Mouse (Mus musculus) ZHBTc4 (cell line): ENCODE data around the gene Creld1.

Source experiments
- DNase-seq: peaks from one replicate; pipeline ENCODE4 v3.0.0-alpha.2; 2011; ENCODE audit warnings: low read depth, low spot score

Creld1 gene

DNA sequence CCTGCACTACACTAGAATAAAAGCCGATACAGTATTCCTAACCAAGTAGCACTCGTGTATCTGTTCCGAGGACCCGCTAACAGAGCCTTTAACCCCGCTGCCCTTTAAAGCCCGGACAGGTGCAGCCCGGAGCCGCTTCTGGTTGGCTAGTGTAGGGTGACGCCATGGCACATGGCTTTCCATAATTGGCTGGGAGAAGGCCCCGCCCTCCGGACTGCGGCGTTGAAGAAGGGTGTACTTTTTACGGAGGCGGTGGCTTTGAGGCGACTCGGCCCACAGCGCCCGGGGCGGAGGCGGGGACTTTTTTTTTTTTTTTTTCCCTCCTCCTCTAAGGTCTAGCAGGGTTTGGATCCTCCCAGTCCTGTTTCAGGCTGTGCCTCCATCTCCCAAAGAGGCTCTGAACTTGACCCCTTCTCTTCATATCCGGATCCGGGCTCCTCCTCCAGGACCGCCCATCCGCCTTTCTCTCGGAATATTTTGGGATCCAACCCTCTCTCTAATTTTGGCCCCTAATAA is at the start of gene Creld1:
TSS of gene Creld1 (plus strand) at position 198 of the 516 bp plus-strand sequence.
- peak; percentile 99 for DNase-seq

DNA sequence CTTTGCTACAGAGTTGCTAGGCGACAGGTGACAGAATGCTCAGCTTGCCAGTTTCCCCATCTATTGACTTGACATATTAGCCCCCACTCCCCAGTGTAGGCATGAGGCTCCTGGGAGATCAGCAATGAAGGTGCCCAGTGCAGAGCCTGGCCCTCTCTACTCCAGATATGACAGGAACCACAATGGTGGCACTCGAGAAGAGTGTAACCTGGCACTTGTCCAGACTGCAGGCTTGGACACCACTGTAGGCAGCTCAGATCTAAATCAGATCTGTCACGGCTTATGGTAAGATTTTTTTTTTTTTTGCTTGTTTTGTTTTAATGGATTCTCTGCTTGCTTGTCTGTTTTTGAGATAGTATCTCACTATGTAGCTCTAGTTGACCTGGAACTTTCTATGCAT is 49.4 kb upstream of the Creld1 start:
- no peak for DNase-seq

DNA sequence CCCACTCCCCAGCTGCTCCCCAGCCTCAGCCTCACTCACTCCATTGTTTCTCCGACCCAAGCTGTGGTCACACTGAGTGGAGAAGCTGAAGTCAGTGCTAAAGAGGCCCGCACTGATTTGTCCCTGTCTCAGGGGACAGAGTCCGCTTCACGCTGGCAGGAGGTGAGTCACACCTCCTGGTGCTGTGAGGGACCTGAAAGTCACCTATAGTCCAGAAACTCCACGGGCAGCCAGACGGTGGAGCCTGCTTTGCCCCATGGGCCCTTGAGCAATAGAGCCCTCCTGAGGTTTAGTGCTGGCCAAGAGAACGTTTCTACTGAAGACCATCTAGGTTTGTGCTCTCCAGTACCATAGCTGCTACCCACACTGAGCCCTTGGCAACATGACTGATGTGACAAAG is 48.4 kb upstream of the Creld1 start:
- no peak for DNase-seq

DNA sequence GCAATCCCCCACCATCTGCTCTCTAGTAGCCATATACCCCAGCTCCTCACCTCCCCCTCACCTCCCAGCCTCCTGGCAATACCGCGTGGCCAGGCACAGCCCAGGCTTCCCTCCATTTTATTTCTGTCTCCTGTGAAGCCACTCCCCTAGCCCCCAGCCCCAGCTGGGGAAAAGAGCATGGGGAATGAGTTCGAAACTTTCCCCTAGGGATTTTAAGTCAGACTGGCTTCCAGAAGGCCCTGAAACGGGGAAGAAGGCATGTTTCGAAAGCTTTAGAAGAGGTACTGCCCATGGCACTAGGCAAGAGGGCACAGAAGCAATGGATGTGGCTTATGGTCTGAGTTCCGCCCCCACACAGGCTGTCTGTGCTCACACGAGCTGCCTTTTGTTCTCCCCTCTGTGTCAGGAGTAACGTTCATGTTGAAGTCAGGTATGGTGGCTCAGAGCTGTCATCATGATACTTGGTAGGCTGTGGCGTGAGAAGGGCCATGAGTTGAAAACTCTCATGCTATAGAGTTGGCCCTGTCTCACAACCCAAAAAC is 47.4 kb upstream of the Creld1 start, which contains the start of gene Cidec:
TSS of gene Cidec (minus strand) at position 97 of the 542 bp plus-strand sequence.
- no peak for DNase-seq

DNA sequence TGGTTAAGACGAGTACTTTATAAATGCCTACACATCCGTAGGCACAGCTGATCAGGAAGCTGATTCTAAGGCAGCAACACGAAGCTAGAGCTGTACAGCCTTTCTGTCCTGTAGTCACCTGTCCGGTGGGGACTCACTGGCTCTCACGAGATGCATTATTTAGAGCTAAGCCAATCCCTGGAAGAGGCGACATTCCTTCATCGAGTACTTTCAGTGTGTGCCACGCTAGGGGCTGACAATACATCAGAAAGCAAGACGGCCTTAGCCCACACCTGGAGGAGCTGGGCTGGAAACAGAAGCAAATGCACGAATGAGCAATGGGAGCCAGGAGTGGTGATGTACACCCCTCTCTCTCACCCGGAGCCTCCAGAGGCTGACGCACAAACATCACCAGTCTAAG is 46.0 kb upstream of the Creld1 start:
- no peak for DNase-seq

DNA sequence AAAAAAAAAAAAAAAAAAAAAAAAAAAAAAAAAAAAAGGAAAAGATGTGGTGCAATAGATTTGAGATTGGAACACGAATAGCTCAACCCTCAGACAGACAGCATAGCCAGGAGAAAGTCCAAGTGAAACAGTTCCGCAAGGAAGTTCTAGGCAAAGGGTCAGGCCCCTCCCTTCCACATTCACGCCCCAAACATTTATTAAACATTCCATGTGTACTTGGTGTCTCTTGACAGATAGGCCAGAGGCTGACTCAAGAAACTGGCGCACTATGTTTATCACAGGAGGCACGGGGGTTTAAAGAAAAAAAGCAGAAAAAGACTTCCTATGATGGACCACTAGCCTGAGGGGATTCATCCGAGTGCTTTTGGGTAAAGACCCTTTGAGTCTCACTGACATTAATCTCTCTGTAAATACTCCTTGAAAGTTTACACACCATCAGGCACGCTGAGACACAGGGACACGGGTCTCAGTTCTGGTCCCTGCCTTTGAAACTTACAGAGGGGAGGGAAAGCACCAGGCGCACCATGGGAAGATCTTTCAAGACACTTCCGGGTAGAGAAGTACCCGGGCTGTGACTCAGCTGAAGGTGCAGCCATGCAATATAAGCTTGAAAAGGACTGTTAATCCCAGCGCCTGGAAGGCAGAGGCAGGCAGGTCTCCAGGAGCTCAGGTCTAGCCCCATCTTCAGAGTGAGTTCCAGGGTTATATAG is 44.2 kb upstream of the Creld1 start:
- DNase-seq, result peak; percentile 47

DNA sequence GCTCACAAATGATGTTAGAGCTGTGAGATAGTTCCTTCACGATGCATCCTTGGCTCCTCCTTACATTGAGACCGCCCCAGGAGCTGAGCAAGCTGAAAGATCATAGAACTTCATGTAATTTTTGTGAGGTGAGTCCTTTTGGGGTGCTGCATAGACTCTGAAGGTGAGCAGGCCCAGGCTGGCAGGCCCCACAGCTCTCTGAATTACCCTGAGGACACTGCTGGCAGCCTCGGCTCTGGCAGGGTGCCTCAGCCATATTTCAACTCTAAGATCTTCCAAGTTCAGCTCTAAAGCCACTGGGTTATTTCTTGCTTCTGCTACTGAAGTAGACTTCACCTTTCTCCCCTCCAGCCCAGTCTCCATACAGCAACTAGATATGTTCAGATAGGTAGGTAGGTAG is 42.4 kb upstream of the Creld1 start:
- no peak for DNase-seq

DNA sequence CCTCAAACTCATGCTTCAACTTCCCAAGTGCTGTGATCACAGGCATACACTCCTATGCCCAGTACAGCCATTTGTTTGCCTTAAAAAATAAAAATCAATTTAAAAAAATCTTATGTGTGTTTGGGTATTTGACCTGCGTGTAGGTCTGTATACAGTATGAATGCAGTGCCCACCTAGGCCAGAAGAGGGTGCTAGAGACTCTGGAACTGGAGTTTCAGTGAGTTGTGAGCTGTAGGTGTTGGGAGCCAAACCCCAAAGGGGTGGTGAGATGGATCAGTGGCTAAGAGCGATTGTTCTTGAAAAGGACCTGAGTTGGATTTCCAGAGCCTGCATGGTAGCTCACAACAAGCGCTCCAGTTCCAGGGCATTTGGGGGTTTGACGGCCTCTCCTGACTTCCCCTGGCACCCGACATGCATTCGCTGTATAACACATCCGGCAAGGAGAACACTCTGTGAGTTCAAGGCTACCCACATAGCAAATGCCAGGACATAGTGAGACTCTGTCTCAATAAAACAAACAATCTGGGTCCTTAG is 41.9 kb upstream of the Creld1 start:
- peak; percentile 89 for DNase-seq

DNA sequence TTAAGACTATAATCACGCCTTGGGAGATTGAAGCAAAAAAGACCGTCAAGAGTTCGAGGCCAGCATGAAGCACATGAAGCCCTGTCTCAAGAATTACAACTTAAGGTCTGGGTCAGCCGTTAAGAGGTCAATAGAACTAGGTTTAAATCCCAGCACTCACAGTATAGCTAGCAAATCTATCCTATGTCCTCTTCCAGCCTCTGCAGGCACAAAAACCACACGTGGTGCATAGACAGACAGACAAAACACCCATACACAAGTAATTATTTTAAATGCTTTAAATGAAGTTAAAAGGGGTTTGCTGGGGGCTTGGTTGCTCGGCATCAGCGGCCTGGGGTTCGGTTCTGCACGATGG is 41.0 kb upstream of the Creld1 start:
- DNase-seq, result no peak

DNA sequence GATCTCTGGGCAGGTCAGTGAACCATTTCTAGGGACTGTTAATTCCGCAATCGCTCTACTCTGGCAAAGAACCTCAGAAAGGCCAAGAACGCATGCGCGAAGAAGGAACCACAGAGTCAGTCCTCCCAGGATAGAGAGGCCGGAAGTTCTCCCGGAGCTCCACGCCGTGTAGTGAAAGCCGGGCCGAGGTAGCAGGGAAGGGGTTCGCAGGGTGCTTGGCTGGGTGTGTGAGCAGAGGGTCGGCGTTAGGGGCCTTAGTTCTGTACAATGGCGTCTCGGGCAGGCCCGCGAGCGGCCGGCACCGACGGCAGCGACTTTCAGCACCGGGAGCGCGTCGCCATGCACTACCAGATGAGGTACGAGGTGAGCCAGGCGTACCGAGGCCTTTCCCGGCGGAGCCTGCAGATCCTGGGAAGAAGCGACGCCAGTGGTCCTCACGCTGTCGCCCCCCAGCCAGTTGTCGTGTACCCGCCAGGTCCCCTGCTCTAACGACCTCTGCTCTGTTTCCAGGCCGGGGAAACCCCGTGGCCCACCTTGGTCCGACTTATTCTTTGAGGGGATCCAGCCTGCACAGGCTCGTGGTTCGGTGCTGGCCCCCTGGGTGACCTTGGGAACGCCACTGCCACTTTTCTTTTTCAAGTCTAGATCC is 40.5 kb upstream of the Creld1 start, which contains the start of gene Jagn1:
TSS of gene Jagn1 (plus strand) at position 128 of the 649 bp plus-strand sequence.
- peak; percentile 96 for DNase-seq

DNA sequence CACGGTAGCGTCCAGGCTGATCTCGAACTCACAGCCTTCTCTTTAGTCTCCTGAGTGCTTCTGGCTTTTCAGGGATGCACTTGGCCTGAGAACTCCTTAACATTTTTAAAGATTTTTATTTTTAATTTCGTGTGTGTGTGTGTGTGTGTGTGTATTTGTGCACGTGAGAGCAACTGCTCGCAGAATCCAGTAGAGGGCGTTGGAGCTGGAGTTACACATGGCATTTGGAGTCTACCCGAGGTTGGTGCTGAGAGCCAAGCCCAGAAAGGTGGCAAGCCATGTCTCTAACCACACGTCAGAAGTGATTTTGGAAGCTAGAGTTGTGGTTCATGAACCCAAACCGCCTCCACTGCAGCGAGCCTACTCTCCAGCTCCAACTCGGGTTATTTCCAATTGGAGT is 40.0 kb upstream of the Creld1 start:
- peak; percentile 86 for DNase-seq

DNA sequence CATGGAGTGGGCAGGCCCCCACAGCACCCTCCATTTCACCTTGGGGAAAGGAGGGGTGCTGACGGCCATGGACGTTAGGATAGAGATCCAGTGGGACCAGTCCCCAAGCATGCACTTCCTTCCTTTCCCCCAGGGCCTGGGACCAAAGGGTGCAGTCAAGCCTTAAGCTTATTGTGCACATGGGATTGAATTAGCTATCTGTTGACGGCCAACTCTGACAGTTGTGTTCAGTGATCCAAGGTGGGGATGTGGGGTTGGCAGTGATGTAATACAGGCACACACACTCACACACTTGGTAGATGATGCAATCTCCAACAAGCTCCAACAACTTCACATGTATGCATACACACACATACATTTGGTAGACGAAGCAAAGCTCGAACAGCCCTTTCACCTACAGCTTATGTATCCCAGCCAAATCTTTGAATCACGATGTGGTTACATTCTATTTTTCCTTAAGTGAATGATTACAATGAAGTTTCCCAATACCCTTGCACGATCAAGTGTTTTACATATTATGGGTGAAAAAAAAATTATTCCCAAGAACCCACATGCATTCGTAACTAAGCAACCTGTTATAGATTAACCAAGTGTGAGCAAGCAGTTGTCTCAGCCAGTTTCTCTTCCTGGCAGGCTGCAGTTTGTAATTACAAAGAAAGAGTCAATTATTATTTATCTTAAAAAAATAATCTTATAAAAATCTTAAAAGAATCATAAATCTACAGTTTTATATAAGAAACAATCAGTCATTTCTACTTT is 38.7 kb upstream of the Creld1 start:
- DNase-seq, result no peak

DNA sequence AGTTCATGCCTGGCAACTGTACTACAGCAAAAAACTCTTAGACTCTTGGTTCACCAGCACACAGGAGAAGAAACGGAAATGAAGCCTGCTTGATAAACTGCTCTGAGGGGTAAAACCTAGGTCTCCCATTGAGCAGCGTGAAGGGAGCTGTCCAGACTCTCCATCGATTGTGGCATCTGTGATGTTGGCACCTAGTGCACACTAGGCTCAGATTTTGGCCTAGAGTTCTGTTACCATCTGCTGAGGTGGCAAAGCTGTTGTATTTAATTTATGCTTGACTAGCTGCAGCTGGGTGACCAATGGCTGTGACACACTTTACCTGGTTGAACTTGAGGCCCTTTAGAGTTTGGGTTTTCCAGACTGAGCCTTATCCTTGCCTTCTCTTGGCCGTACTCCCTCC is 35.5 kb upstream of the Creld1 start:
- DNase-seq, result no peak

DNA sequence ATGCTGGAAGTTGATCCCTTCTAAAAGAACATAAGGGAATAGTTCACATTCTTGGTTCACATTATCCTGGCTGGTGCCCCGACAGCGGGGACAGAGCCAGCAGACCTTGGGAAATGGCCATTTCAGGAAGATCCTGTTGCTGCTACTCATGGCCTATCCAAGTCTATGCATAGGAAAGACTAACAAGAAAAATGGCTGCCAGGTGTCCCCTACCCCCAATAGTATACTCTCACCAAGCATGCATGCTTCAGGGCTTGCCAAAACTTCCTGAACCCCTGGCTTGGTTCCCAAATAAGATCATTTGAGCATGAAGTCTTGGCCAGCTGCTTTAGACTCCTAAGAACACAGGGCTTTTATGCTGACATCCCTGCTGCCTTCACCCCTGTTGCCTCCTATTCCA is 31.3 kb upstream of the Creld1 start:
- DNase-seq, result no peak

DNA sequence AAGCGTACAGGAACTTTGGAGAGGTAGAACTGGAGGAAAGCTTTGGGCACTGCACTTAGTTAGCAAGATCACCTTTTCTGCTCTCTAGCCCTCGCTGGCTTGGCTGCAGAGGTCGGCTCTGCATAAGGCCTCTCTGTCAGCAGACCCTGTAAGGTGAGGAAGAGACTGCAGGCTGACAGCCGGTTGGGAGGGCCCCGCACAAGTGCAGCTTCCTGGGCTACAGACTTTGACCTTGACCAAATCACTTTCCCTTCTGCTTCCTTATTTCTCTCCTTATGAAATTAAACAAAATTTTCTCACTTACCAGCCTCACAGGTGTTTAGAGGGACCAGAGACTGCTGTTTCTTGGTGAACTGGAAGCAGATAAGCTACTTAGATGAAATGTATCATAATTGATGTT is 28.1 kb upstream of the Creld1 start:
- no peak for DNase-seq

DNA sequence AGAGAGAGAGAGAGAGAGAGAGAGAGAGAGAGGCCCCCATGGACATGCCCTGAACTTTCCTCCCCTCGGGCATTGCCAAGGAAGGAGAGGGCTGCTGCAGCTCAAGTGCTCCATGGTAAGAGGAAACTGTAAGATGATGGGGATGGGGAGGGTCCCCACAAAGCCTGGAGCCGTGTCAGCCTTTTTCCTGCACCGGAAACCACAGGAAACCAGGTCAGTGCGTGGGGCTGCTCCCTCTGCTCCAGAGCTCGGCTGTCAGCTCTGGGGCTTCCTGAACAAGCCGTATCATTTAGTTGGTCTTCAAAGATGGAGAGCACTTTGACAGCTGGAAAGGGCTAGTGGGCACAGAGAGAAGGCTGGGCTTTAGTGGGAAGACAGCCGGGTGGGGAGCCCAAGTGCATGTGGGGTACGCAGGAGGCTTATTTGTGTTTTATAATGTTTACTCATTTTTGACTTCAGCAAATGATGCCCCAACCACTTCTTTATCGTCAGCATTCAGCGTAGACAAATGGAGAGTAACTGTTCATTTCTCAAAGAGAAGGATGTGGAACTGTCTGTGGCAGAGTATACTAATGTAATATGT is 25.1 kb upstream of the Creld1 start, which contains the start of gene Il17re:
TSS of gene Il17re (plus strand) at position 533 of the 583 bp plus-strand sequence.
- DNase-seq, result no peak

DNA sequence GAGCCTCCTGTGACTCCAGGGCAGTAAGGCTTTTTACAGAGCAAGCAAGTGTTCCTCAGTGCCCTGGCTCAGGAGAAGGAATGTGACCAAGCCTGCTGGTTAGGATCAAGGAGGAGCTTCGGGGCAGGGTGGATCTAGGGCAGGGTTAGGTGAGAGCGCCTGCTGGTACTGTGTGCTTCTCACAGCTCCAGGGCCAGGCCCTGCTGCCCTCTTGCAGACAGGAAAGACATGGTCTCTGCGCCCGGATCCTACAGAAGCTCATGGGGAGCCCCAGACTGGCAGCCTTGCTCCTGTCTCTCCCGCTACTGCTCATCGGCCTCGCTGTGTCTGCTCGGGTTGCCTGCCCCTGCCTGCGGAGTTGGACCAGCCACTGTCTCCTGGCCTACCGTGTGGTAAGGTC is 24.5 kb upstream of the Creld1 start:
- DNase-seq, result peak; percentile 34

DNA sequence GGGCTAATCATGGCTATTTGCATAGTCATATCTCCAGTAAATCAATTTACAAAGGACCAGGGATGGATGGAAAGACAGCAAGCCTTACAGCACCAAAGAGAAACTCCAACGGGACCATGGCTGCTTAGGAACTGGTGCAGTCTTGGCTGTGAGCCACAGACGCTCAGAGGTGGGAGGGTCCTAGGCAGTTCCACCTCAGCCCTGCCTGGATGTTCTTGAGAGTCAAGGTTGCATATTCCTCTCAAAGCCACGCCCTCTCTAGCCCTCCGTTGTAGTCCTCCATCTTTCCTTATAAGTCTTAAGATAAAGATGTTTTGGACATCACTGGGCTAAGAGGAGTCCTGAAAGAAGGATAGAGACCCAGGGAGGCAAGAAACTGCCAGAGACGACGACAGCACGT is 19.1 kb upstream of the Creld1 start:
- DNase-seq, result peak; percentile 59

DNA sequence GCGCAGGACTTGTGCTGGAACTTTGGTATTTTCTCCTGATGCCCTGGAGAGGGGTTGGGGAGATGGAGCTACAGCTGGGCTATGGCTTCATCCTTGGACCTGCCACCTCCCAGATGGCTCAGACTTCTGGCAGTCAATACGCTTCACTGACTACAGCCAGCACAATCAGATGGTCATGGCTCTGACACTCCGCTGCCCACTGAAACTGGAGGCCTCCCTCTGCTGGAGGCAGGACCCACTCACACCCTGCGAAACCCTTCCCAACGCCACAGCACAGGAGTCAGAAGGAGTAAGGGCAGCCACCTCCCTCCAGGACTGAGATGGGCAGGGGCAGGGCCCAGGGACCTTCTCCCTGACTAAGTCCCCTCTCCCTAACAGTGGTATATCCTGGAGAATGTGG is 17.5 kb upstream of the Creld1 start:
- DNase-seq, result no peak

DNA sequence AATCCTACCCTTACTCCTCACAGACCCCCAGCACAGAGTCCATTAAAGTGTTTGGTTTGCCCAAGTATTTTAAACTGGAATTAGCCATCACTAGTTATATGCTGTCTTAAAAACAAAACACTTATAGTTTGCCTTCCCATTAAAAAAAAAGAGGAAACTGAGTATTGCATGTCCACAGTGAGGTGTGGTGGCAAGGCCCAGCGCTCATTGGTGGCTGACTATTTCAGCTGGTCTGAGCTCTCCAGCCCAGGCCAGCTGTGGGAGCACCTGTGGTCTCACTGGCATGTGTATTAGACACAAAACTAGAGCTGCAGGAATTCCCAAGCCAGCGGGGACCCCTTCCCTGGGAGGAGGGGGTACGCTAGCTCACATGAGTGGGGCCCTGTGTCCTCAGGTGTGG is 14.6 kb upstream of the Creld1 start:
- DNase-seq, result no peak

DNA sequence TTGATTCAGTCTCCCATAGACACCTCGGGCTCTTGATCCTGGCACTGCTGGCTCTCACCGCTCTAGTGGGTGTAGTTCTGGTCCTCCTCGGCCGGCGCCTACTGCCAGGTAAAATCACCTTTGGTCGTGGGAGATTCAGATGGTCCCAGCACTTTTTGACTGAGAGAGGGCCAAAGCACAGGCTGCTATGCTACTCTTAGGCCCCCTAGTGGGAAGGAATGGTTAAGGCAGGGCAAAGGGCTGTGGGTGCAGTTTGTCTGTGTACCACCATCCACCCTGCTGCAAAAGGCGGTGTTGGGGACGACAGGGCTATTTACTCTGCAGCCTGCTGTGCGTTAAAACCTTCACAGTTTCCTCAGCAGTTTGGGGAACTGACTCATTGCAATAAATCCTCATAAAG is 14.1 kb upstream of the Creld1 start:
- DNase-seq, result peak; percentile 90
